Mouse (Mus musculus) forebrain, embryonic 13.5 days (tissue): ENCODE data around the gene Pde6d. TPM values are rescaled to one million over a fixed set of nuclear protein-coding genes. Genes with fewer than 3 reads are reported as not detected.
"Not testable (repeated sequence)": the region's sequence is repeated elsewhere in the genome, so short reads cannot be mapped to it uniquely, and the experiment has no call there.

Experiments
- ATAC-seq: fragments of 200-750 bp; cut with Nextera tagmentation; 2 replicates; pipeline ENCODE4 v1.8.0; 2017
- H3K27ac ChIP-seq: fragments of 300-500 bp; sonication (generic); 2 replicates; pipeline ENCODE4 v1.5.1; 2015; ENCODE audit warnings: inconsistent platforms, mild to moderate bottlenecking, moderate library complexity
- H3K27me3 ChIP-seq: fragments of 300-500 bp; sonication (generic); 2 replicates; pipeline ENCODE4 v1.6.1; 2015; ENCODE audit warnings: mild to moderate bottlenecking, inconsistent platforms
- H3K36me3 ChIP-seq: fragments of 300-500 bp; sonication (generic); 2 replicates; pipeline ENCODE4 v1.6.1; 2015; ENCODE audit warnings: mild to moderate bottlenecking, inconsistent platforms; ENCODE audit not compliant: poor library complexity, severe bottlenecking
- H3K4me1 ChIP-seq: fragments of 300-500 bp; sonication (generic); 2 replicates; pipeline ENCODE4 v1.6.1; 2015; ENCODE audit warnings: inconsistent platforms
- H3K4me2 ChIP-seq: fragments of 300-500 bp; sonication (generic); 2 replicates; pipeline ENCODE4 v1.6.1; 2015; ENCODE audit warnings: inconsistent platforms, mild to moderate bottlenecking, moderate library complexity
- H3K4me3 ChIP-seq: fragments of 300-500 bp; sonication (generic); 2 replicates; pipeline ENCODE4 v1.5.1; 2015; ENCODE audit warnings: mild to moderate bottlenecking, inconsistent platforms
- H3K9ac ChIP-seq: fragments of 300-500 bp; sonication (generic); 2 replicates; pipeline ENCODE4 v1.6.1; 2015; ENCODE audit warnings: mild to moderate bottlenecking, inconsistent platforms
- H3K9me3 ChIP-seq: fragments of 300-500 bp; sonication (generic); replicated peaks from 2 replicates; pipeline ENCODE4 v1.6.1; 2016; ENCODE audit warnings: inconsistent platforms
- WGBS: fragments of 180-500 bp; shearing (Covaris S2); methylation state at CpG from one replicate; pipeline ENCODE4 v1.1.7; 2015; 5-methylcytosine and 5-hydroxymethylcytosine counted together
- polyA plus RNA-seq: library from polyadenylated mRNA; unstranded; fragments of >200 nt; fragmentation: Nextera tagmentation; extraction: Ambion mirVana; gene quantifications from 2 replicates; pipeline ENCODE4 v1.2.1, GENCODE M21; 2015

Pde6d gene
- polyA plus RNA-seq, 1 experiment from 2014 or later = 84.4 TPM

DNA sequence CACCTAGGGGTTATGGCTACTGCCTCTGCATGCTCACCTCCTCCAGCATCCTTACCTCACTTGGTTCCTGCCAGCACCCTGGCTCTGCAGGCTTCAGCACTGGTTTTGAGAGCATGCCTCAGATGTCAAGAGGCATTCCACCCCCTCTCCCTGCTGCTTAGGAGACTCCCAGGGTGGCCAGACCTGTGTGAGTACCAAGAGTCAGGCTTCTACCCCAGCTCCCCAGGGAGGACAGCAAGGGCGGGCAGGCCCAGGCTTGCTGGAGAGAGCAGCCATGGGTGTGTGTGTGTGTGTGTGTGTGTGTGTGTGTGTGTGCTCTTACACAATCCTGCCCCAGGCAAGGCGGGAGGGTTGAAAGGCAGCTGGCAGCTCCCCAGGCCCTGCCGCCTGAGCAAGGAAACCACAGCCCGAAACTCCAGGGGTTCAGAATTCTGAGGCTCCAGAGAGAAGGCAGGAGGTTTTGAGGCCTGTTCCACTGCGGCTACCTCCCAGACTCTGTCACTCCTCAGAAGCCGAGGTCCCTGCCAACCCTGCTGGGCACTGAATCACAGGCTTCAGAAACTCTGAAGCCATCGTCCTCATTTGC, 60.0 kb downstream of the Pde6d start:
- no peak for ATAC-seq
- peaks cover 15% of the 10 kb centered on the region for H3K4me1 ChIP-seq
- 53% methylated on average over 6 of the region's 7 CpGs for WGBS
- no peak overlapping the region for H3K4me3 ChIP-seq
- H3K4me2 ChIP-seq = no peak overlapping the region
- no peaks in the 10 kb centered on the region for H3K36me3 ChIP-seq
- peak overlapping the region; percentile 24 for H3K9ac ChIP-seq
- H3K27me3 ChIP-seq = no peaks in the 10 kb centered on the region
- H3K27ac ChIP-seq = peak overlapping the region; percentile 40
- H3K9me3 ChIP-seq = no peaks in the 10 kb centered on the region

DNA sequence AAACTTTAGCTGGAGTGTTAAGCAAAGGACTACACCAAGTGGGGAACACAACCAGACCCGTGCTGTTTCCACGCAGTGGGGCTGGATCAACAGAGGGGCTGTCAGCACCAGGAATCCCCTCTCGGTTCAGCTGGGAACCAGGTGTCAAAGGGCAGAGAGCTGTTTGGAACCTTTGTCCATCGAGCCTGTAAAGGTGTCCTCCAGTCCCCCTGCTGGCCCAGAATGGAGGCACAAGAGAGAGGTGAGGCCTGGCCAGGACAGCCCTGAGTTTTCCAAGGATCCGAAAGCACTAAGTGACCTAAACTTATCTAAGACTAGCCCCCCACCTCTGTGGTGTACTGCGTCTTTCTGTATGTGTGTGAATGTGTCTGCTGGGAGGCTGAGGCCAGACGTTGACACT, 62.1 kb downstream of the Pde6d start:
- Histone ChIP-seq H3K9me3 (no peaks in the 10 kb centered on the region), H3K4me2 (no peak overlapping the region), H3K27ac (no peak overlapping the region), H3K4me1 (peaks cover 15% of the 10 kb centered on the region), H3K4me3 (no peak overlapping the region), H3K9ac (no peak overlapping the region), H3K27me3 (no peaks in the 10 kb centered on the region), H3K36me3 (no peaks in the 10 kb centered on the region)
- ATAC-seq = no peak
- 38% methylated on average over 7 of the region's 7 CpGs for WGBS

DNA sequence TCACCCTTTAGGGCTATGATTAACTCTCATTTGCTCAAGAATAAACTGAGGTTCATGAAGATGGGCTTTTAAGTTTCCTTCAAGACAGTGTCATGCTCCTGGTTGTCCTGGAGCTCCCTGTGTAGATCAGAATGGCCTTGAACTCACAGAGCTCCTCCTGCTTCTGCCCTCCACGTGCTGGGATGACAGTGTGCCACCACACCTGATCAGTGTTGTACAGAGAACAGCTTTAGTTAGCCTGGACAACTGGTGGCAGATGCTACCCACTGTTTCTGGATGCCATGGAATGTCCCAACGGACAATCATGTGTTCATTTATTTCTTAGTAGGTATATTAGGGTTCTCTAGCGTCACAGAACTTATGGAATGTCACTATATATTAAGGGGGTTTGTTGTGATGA, 65.4 kb downstream of the Pde6d start:
- no peaks in the 10 kb centered on the region for H3K9me3 ChIP-seq
- WGBS = 71% methylated on average over 3 of the region's 3 CpGs
- H3K4me3 ChIP-seq = no peak overlapping the region
- no peak overlapping the region for H3K4me2 ChIP-seq
- H3K27me3 ChIP-seq = no peaks in the 10 kb centered on the region
- H3K27ac ChIP-seq = no peak overlapping the region
- H3K4me1 ChIP-seq = peaks cover 4% of the 10 kb centered on the region
- H3K9ac ChIP-seq = no peak overlapping the region
- no peak for ATAC-seq
- no peaks in the 10 kb centered on the region for H3K36me3 ChIP-seq

DNA sequence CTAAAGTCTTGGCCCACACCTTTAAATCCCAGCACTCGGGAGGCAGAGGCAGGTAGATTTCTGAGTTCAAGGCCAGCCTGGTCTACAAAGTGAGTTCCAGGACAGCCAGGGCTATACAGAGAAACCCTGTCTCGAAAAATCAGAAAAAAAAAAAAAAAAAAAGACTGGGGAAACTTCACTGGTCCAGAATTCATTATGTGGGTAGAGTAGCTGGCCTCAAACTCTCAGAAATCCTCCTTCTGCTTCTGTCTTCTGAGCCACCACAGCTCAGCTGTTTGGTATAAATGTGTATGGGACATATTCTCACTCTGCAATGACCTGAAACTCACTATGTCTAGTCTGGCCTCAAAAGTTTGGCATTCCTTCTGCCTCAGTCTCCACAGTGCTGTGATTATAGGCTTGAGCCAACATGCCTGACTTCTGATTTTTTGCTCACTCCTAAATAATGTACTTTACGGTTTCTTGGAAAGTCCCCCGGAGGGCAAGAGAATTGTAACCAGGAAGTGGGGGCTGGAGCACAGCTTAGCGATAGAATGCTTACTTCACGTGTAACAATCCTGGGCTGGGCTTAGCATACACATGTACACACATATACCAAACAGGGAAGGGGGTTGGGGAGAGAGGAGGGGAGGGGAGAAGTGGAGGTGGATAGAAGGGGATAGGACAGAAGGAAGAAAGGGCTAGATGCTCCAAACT, 66.6 kb downstream of the Pde6d start:
- H3K4me1 ChIP-seq = peaks cover 14% of the 10 kb centered on the region
- H3K27me3 ChIP-seq = no peaks in the 10 kb centered on the region
- H3K27ac ChIP-seq = no peak overlapping the region
- ATAC-seq = no peak
- no peaks in the 10 kb centered on the region for H3K9me3 ChIP-seq
- no peak overlapping the region for H3K9ac ChIP-seq
- H3K4me2 ChIP-seq = no peak overlapping the region
- H3K4me3 ChIP-seq = no peak overlapping the region
- WGBS = 83% methylated on average over 6 of the region's 6 CpGs
- H3K36me3 ChIP-seq = no peaks in the 10 kb centered on the region

DNA sequence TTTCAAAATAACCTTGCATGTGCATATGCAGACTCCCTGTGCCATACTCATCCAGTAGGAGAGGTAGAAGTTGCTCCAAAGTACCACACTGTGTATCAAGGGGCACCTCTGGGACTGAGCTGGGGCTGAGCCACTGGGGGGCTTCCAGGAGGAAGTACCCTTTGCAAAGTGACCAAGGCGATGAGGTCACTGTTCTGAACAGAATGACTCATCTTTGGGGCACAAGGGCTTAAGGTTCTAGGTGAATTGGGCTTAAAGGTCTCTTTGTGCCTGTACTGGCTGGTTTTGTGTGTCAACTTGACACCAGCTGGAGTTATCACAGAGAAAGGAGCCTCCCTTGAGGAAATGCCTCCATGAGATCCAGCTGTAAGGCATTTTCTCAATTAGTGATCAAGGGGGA, 69.4 kb downstream of the Pde6d start:
- not testable (repeated sequence) for H3K36me3 ChIP-seq, H3K27ac ChIP-seq, H3K4me2 ChIP-seq, ATAC-seq, H3K9me3 ChIP-seq, H3K27me3 ChIP-seq, H3K9ac ChIP-seq, H3K4me3 ChIP-seq
- WGBS = 69% methylated on average over 1 of the region's 1 CpGs
- peaks cover 24% of the 10 kb centered on the region for H3K4me1 ChIP-seq

DNA sequence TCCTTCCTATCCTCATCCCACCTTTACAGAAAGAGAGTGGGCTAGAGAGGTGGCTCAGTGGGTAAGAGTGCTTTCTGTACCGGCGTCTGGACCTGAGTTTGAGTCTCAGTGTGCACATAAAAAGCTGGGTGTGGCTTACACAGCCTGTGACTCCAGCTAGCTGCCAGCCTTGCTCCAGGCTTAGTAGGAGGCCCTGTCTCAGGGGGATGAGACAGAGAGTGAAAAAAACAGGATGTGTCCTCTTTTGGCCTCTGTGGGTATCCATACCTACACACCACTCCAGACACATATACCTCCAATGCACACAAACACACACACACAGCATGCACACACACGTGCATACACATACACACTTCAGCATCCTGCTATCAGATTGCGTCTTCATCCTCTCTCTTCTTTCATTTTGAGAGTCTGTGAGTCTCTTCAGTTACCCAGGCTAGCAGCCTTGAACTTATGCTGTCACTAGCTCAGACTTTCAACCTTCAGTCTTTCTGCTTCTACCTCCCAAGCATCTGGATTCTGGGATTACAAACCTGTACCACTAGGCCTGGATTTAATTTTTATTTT, 70.2 kb downstream of the Pde6d start:
- H3K9ac ChIP-seq = no peak overlapping the region; the same call in 1 of the 2 replicates
- no peak overlapping the region for H3K4me3 ChIP-seq
- H3K27ac ChIP-seq = no peak overlapping the region
- no peaks in the 10 kb centered on the region for H3K36me3 ChIP-seq
- peaks cover 24% of the 10 kb centered on the region for H3K4me1 ChIP-seq
- H3K27me3 ChIP-seq = no peaks in the 10 kb centered on the region
- H3K9me3 ChIP-seq = no peaks in the 10 kb centered on the region
- H3K4me2 ChIP-seq = no peak overlapping the region
- no peak for ATAC-seq
- WGBS = 80% methylated on average over 4 of the region's 4 CpGs

DNA sequence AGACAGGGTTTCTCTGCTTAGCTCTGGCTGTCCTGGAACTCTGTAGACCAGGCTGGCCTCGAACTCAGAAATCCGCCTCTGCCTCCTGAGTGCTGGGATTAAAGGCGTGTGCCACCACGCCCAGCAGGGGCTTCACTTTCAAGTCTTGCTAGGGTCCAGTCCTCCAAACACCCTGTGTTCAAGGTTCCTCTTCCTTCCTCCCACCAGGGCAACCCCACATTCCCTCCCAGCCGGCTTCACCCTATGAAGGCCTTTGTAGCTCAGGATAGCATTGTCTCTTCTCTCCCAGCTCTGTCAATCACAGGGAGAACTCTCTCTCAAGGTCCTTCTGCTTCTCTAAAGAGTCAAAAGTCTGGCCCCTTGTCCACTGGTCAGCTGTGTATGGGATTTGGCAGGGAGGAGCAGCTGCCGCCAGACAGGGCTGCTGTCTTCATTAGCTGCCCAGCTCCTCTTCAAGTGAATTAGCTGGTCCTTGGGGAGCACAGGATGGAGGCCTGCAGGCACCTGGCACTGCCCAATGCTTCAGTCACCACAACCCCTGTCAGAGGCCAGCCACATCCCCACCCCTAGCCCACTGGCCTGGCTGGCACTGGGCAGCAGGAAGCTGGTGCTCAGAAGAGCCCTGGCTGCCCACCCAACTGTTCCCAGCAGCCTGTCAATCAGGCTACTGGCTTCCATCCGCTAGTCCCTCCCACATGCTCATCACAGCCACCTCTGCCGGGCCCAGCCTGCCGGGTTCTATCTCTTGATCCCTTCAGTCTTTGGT, 71.6 kb downstream of the Pde6d start:
- Histone ChIP-seq H3K4me1 (peaks cover 34% of the 10 kb centered on the region), H3K27ac (peak overlapping the region; percentile 2; the same call in 1 of the 2 replicates), H3K4me2 (no peak overlapping the region), H3K9me3 (no peaks in the 10 kb centered on the region), H3K36me3 (no peaks in the 10 kb centered on the region), H3K27me3 (no peaks in the 10 kb centered on the region), H3K9ac (no peak overlapping the region), H3K4me3 (no peak overlapping the region)
- WGBS = 38% methylated on average over 9 of the region's 9 CpGs
- no peak for ATAC-seq

DNA sequence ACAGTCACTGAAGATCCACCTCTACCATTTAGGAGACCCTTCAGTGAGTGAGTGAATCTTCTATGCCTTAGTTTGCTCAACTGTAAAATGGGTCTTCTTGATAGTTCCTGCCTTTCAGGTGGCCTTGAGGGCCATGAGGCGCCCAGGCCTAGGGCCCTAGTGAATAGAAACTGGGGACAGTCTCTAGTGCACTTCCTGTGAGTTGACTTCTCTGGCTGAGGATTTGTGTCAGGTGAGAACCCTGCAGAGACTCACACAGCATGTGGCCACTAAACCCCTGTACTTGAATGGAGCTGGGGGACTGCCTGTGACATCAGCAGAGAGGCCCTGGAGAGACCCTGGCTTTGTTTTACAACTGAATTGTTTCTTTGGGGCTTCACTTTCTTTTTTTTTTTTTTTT, 72.2 kb downstream of the Pde6d start:
- H3K4me1 ChIP-seq = peaks cover 39% of the 10 kb centered on the region
- no peak for ATAC-seq
- H3K27ac ChIP-seq = no peak overlapping the region
- no peak overlapping the region for H3K9ac ChIP-seq
- H3K9me3 ChIP-seq = no peaks in the 10 kb centered on the region
- H3K4me2 ChIP-seq = no peak overlapping the region
- no peaks in the 10 kb centered on the region for H3K27me3 ChIP-seq
- 68% methylated on average over 1 of the region's 1 CpGs for WGBS
- no peaks in the 10 kb centered on the region for H3K36me3 ChIP-seq
- H3K4me3 ChIP-seq = no peak overlapping the region

DNA sequence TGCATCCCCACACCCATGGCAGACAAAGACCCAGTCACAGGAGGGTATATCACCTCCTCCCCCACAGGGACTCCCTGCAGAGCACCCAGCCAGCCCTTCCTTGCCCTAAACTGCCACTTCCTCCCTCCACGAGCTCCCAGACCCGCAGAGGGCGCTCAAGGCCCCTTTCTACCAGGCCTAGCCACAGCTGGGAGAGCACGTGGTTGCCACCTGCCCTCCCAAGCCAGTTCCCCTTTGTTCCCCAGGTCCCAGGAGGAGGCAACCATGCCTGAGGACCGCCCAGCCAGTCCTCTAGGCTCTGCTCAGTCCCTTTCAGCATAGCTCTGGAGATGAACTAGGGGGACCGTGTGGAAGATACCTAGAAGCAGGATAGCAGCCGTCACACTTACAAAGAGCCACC, 73.0 kb downstream of the Pde6d start:
- peak overlapping the region; percentile 57 for H3K27ac ChIP-seq
- 7% methylated on average over 7 of the region's 7 CpGs for WGBS
- peak overlapping the region; percentile 41 for H3K9ac ChIP-seq
- peaks cover 47% of the 10 kb centered on the region for H3K4me1 ChIP-seq
- H3K36me3 ChIP-seq = no peaks in the 10 kb centered on the region
- no peaks in the 10 kb centered on the region for H3K27me3 ChIP-seq
- ATAC-seq = peak; percentile 78
- no peak overlapping the region for H3K4me3 ChIP-seq
- H3K4me2 ChIP-seq = no peak overlapping the region
- no peaks in the 10 kb centered on the region for H3K9me3 ChIP-seq

DNA sequence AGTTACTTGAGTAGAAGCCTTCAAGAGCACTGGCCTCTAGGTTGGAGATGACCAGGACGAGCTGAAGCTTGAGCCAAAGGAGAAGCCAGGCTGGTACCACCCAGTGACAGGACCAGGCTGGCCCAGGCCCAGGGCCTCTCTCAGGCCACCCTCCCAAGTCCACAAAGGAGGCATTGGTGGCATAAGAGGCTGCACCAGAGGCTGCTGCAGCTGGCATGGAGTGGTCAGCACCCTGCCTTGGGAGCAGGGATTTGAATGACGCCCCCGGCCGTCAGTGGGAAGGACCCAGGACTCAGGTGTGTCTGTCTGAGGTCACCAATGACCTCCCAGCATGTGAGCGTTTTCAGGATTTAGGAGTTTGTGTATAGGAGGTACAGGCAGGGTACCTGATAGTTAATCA, 74.6 kb downstream of the Pde6d start:
- Histone ChIP-seq H3K4me2 (no peak overlapping the region), H3K27ac (no peak overlapping the region), H3K4me3 (no peak overlapping the region), H3K9me3 (no peaks in the 10 kb centered on the region), H3K9ac (no peak overlapping the region), H3K4me1 (peaks cover 58% of the 10 kb centered on the region), H3K27me3 (no peaks in the 10 kb centered on the region), H3K36me3 (no peaks in the 10 kb centered on the region)
- ATAC-seq = no peak
- 88% methylated on average over 5 of the region's 5 CpGs for WGBS

DNA sequence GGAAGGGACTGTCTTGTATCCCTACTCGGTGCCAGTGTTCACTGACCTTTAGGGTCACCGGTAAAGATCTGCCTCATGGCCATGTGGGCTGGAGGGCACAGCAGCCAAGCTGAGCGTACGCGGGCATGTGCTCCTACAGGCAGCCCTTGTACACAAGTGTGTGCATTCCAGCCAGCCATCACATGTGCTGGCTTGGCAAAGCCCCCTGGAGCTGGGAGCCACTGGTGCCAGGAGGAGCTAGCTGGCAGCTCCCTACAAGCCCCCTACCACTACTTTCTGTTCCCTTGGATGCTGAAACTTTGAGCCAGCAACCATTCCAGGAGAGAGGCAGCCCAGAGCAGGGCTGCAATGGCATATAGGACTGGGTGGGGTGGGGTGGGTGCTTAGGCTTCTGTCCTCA, 76.0 kb downstream of the Pde6d start:
- Histone ChIP-seq H3K27ac (peak overlapping the region; percentile 61), H3K27me3 (no peaks in the 10 kb centered on the region), H3K36me3 (no peaks in the 10 kb centered on the region), H3K4me3 (no peak overlapping the region), H3K9me3 (no peaks in the 10 kb centered on the region), H3K4me1 (peaks cover 63% of the 10 kb centered on the region), H3K9ac (no peak overlapping the region), H3K4me2 (no peak overlapping the region)
- WGBS = 68% methylated on average over 5 of the region's 5 CpGs
- ATAC-seq = no peak

DNA sequence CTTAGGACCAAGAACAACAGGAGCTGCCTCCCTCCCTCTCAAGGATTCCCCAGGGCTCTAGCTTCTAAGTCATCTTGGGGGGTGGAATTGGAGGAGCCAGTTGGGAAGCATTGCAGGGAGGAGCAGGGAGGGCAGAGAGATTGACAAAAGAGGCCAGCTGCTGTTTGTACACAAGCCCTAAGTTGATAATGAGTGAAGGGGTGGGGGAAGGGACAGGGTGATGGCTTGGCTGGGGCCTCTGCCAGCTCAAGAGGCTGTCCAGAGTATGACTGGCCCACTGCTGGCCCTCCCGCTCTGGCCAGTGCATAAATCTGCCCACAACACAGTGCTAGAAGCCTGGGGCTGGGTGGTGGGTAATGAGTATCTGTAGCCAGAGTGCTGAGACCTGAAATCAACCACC, 77.0 kb downstream of the Pde6d start:
- Histone ChIP-seq H3K4me2 (peak overlapping the region; percentile 75), H3K36me3 (no peaks in the 10 kb centered on the region), H3K4me3 (peak overlapping the region; percentile 44; the same call in 1 of the 2 replicates), H3K27ac (peak overlapping the region; percentile 96), H3K9me3 (no peaks in the 10 kb centered on the region), H3K4me1 (peaks cover 64% of the 10 kb centered on the region), H3K27me3 (no peaks in the 10 kb centered on the region), H3K9ac (peak overlapping the region; percentile 81)
- WGBS = 38% methylated on average over 1 of the region's 1 CpGs
- no peak for ATAC-seq
